Mouse (Mus musculus): Measurements from ENCODE around the gene Ear10. TPM values are rescaled to one million over a fixed set of nuclear protein-coding genes. Genes with fewer than 3 reads are reported as not detected.
"Not testable (repeated sequence)": the region's sequence is repeated elsewhere in the genome, so short reads cannot be mapped to it uniquely, and the experiment has no call there.

Gene Ear10
- polyA plus RNA-seq (2016; fragmentation: Nextera tagmentation; extraction: Ambion mirVana), result not detected in 2 replicates

GRCm38 (mm10) chr14:43923459-43923858, at the start of gene Ear10:
Gene Ear10, minus strand, starts transcription at chr14:43923559.
- DNase-seq (ENCODE audit: low spot score); H3K27me3 ChIP-seq (ENCODE audit: low read depth, poor library complexity, severe bottlenecking); H3K4me3 ChIP-seq; H3K9me3 ChIP-seq (replicated peaks); H3K4me1 ChIP-seq; H3K27ac ChIP-seq (replicated peaks); H3K36me3 ChIP-seq: not testable (repeated sequence)
- 87% methylated on average over 3 of the region's 3 CpGs for WGBS

GRCm38 (mm10) chr14:43956769-43957168, 33.4 kb upstream of the Ear10 start, which contains the start of gene Ang5:
Gene Ang5, plus strand, starts transcription at chr14:43957069.
- not testable (repeated sequence) for H3K4me3 ChIP-seq; H3K36me3 ChIP-seq; H3K4me1 ChIP-seq; DNase-seq (ENCODE audit: low spot score); H3K27ac ChIP-seq (replicated peaks); H3K27me3 ChIP-seq (ENCODE audit: low read depth, poor library complexity, severe bottlenecking); H3K9me3 ChIP-seq (replicated peaks)
- no CpG with 5 or more reads among the region's 2 CpGs for WGBS

GRCm38 (mm10) chr14:43955074-43955473, 31.7 kb upstream of the Ear10 start:
- not testable (repeated sequence) for H3K36me3 ChIP-seq; H3K9me3 ChIP-seq (replicated peaks); H3K4me1 ChIP-seq; H3K27me3 ChIP-seq (ENCODE audit: low read depth, poor library complexity, severe bottlenecking); H3K4me3 ChIP-seq; H3K27ac ChIP-seq (replicated peaks); DNase-seq (ENCODE audit: low spot score)
- no CpG with 5 or more reads among the region's 1 CpGs for WGBS

DNA sequence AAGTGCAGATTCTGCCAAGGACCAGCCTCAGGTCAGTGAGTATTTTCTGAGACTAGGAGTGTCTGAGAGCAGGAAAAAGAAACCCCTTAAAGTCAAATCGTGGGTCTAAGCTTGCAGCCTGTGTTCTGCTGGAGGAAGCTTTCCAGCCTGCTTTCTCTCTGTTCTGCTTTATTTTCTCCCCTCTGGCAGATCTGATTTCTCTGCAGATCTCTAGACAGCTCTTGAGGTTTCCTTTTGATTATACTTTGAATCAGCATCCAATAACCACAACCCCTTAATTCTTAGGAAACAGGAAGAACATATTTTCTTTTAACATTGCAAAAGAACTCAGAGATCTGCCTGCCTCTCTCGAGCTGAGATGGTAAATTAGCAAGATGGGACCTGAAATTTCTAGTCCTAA, 30.0 kb upstream of the Ear10 start:
- not testable (repeated sequence) for DNase-seq (ENCODE audit: low spot score); H3K4me3 ChIP-seq; H3K4me1 ChIP-seq; H3K36me3 ChIP-seq; H3K27me3 ChIP-seq (ENCODE audit: low read depth, poor library complexity, severe bottlenecking); H3K27ac ChIP-seq (replicated peaks); H3K9me3 ChIP-seq (replicated peaks)
- 68% methylated on average over 2 of the region's 2 CpGs for WGBS

GRCm38 (mm10) chr14:43933399-43933798, 10.0 kb upstream of the Ear10 start:
- H3K4me1 ChIP-seq; DNase-seq (ENCODE audit: low spot score); H3K36me3 ChIP-seq; H3K27me3 ChIP-seq (ENCODE audit: low read depth, poor library complexity, severe bottlenecking); H3K27ac ChIP-seq (replicated peaks); H3K9me3 ChIP-seq (replicated peaks); H3K4me3 ChIP-seq: not testable (repeated sequence)
- 53% methylated on average over 5 of the region's 5 CpGs for WGBS

DNA sequence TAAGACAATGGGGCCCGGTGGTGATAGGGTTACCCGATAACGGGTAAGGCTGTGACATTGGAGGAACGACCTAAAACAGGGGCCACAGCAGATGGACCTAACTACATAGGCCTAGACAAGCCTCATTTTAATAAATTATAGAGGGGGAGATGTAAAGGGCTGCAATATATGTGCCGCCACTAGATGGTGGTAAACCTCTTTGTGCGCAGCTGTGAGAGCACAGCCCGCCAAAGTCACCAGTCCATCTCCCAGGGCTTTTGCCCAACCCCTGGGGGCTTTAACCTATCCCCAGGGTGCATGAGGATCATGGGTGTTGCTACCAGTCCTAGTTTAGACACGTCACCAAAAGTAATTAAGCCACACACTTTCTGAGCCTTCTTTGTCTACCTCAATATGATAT, 9.6 kb upstream of the Ear10 start:
- H3K36me3 ChIP-seq; H3K27me3 ChIP-seq (ENCODE audit: low read depth, poor library complexity, severe bottlenecking); H3K9me3 ChIP-seq (replicated peaks); H3K4me1 ChIP-seq; H3K4me3 ChIP-seq; H3K27ac ChIP-seq (replicated peaks): not testable (repeated sequence)
- WGBS, result 18% methylated on average over 8 of the region's 8 CpGs
- peak; percentile 42 for DNase-seq (ENCODE audit: low spot score)

DNA sequence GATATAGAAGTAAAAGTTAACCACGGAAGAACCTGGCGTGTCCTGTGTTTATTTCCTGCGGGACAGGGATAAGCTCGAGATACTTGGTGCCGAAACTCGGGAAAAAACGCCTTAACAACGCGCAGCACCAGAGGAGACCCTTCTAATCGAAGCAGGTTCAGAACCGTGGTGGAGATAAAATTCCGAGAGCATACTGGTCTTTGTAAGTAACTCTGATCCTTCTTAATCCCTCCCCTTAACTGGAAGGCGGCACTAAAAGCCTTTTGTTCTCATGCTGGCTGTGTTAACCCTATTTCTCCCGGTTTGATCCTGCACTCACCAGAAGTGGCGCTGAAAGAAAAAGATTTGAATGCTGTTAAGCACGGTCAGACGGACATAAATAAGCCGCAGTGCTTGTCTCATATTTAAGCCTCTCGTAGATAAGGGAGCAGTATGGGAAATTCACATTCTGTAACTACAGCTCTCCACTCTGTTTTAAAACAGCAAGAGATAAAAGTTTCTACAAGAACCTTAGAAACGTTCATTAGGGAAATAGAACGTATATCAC, 2.1 kb upstream of the Ear10 start:
- not testable (repeated sequence) for H3K36me3 ChIP-seq; H3K27me3 ChIP-seq (ENCODE audit: low read depth, poor library complexity, severe bottlenecking); H3K4me1 ChIP-seq; H3K9me3 ChIP-seq (replicated peaks)
- 7% methylated on average over 21 of the region's 21 CpGs for WGBS
- DNase-seq (ENCODE audit: low spot score), result peak; percentile 55
- H3K4me3 ChIP-seq, result peak overlapping the region; percentile 55
- peak overlapping the region; percentile 91 for H3K27ac ChIP-seq (replicated peaks)

- DNase-seq (ENCODE audit: low spot score), result peak; percentile 82
- not testable (repeated sequence) for H3K4me1 ChIP-seq; H3K27me3 ChIP-seq (ENCODE audit: low read depth, poor library complexity, severe bottlenecking); H3K9me3 ChIP-seq (replicated peaks); H3K36me3 ChIP-seq
- H3K4me3 ChIP-seq, result peak within 1 kb of the TSS; percentile 55
- WGBS, result 8% methylated on average over 10 of the region's 10 CpGs
- H3K27ac ChIP-seq (replicated peaks), result peak within 1 kb of the TSS; percentile 91
These were observed 1.5 kb upstream of the Ear10 start, which contains the start of gene Gm8113 for GRCm38 (mm10) chr14:43924688-43925403. Gene Gm8113, plus strand, starts transcription at chr14:43925390.

GRCm38 (mm10) chr14:43918214-43918613, 5.1 kb downstream of the Ear10 start:
- DNase-seq (ENCODE audit: low spot score); H3K27me3 ChIP-seq (ENCODE audit: low read depth, poor library complexity, severe bottlenecking); H3K4me3 ChIP-seq; H3K9me3 ChIP-seq (replicated peaks); H3K36me3 ChIP-seq; H3K4me1 ChIP-seq; H3K27ac ChIP-seq (replicated peaks): not testable (repeated sequence)

DNA sequence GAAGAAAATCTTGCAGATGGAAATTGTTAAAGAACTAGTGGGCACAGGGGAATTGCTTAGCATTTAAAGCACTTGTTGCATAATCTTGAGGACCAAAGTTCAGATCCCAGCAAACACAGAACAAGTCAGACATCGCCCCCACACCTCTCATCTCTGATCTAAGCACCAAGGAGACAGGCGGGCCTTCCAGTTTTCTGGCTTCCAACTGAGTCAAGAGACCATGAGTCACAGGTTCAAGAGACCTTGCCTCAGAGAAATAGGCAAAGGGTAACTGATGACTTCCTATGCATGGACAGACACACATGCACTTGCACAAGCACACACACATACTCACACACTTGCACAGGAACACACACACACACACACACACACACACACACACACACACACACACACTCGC, 24.8 kb downstream of the Ear10 start:
- H3K9me3 ChIP-seq (replicated peaks); H3K27ac ChIP-seq (replicated peaks); H3K4me1 ChIP-seq; H3K36me3 ChIP-seq; DNase-seq (ENCODE audit: low spot score); H3K27me3 ChIP-seq (ENCODE audit: low read depth, poor library complexity, severe bottlenecking); H3K4me3 ChIP-seq: not testable (repeated sequence)
- 87% methylated on average over 3 of the region's 3 CpGs for WGBS

DNA sequence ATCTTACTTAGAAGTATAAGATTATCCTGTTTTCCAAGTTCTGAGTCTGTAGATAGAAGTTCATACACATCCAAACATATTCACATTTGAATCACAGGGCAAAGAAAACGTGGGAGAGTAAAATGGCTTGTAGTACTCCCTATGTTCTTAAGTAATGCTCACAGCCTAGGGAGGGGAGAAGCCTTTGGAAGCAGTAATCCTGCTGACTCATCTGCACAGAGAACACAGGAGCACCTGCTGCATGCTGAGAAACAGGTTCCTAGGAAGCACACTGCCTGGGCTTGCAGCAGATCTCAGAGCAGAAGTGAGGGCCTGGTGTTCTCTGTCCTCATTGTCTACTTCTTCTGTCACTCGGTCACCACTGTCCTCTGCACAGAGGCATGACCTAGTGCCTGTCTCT, 28.0 kb downstream of the Ear10 start:
- not testable (repeated sequence) for DNase-seq (ENCODE audit: low spot score); H3K4me3 ChIP-seq; H3K27ac ChIP-seq (replicated peaks); H3K9me3 ChIP-seq (replicated peaks); H3K27me3 ChIP-seq (ENCODE audit: low read depth, poor library complexity, severe bottlenecking); H3K4me1 ChIP-seq; H3K36me3 ChIP-seq
- 59% methylated on average over 2 of the region's 2 CpGs for WGBS

- not testable (repeated sequence) for DNase-seq (ENCODE audit: low spot score); H3K27me3 ChIP-seq (ENCODE audit: low read depth, poor library complexity, severe bottlenecking); H3K36me3 ChIP-seq; H3K4me3 ChIP-seq; H3K4me1 ChIP-seq; H3K9me3 ChIP-seq (replicated peaks); H3K27ac ChIP-seq (replicated peaks)
- WGBS, result 100% methylated on average over 1 of the region's 1 CpGs
These were observed 32.1 kb downstream of the Ear10 start for GRCm38 (mm10) chr14:43891288-43891687.

- not testable (repeated sequence) for H3K27ac ChIP-seq (replicated peaks); H3K4me3 ChIP-seq; H3K4me1 ChIP-seq; H3K36me3 ChIP-seq; H3K27me3 ChIP-seq (ENCODE audit: low read depth, poor library complexity, severe bottlenecking); H3K9me3 ChIP-seq (replicated peaks); DNase-seq (ENCODE audit: low spot score)
- WGBS, result 69% methylated on average over 1 of the region's 1 CpGs
These were observed 37.1 kb downstream of the Ear10 start for GRCm38 (mm10) chr14:43886235-43886634.

Data from midbrain, embryonic 10.5 days (tissue).